Mouse (Mus musculus): Measurements from ENCODE around the gene Mpzl1.

GRCm38 (mm10) chr1:165665758-165666157 is 31.4 kb upstream of the Mpzl1 start:
- TF ChIP-seq CTCF (IDR thresholded peaks at IDR 0.05; ENCODE audit: low read depth) (no peak), EP300 (IDR thresholded peaks at IDR 0.05; ENCODE audit: low read depth) (no peak)
